Comparison of ENCODE assay signal across 21 mouse cellular contexts in the genomic region with DNA sequence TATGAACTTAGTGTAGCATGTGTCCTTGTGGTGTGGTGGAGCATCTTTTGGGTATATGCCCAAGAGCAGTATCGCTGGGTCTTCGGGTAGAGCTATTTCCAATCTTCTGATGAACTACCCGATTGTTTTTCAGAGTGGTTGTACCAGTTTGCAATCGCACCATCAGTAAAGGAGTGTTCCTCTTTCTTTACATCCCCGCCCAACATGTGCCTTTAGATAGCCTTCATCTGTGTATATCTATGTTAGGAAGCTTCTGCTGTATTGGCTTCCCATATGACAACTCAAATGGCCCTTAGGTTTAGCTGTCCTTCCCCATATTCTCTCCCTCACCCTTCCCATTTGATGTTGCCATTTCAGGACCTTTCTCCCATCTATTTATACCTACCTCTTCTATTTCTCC. TPM values are rescaled to one million over a fixed set of nuclear protein-coding genes. Genes with fewer than 3 reads are reported as not detected.
"Had no signal": no experiment of that assay in that cellular context is flagged by ENCODE, and none has a peak within 500 bp of the region (broad histone marks: within the 10 kb centered on the region; RNA-seq: fewer than 3 reads in every experiment).

No protein-coding gene starts in this region.

- ATAC-seq: lung, postnatal 0 days; midbrain, embryonic 13.5 days; midbrain, embryonic 15.5 days had no signal

- H3K4me3 ChIP-seq: lung, embryonic 15.5 days; midbrain, embryonic 13.5 days; midbrain, embryonic 15.5 days; neural tube, embryonic 12.5 days; stomach, embryonic 15.5 days had no signal

- H3K9me3 ChIP-seq: lung, embryonic 15.5 days; midbrain, embryonic 13.5 days; midbrain, embryonic 15.5 days; neural tube, embryonic 12.5 days; stomach, embryonic 15.5 days had no signal

- DNase-seq: lung, adult 18-20 months; lung, postnatal 14 days; lung, postnatal 36 days; right cerebral cortex, postnatal 14 days; thymus, adult 2 months; thymus, postnatal 25 days; thymus, postnatal 4 days had no signal

- H3K36me3 ChIP-seq: lung, embryonic 15.5 days; midbrain, embryonic 13.5 days; midbrain, embryonic 15.5 days; neural tube, embryonic 12.5 days; stomach, embryonic 15.5 days had no signal

- H3K4me1 ChIP-seq: lung, embryonic 15.5 days; midbrain, embryonic 13.5 days; midbrain, embryonic 15.5 days; neural tube, embryonic 12.5 days; stomach, embryonic 15.5 days had no signal

- H3K9ac ChIP-seq: lung, embryonic 15.5 days; midbrain, embryonic 13.5 days; midbrain, embryonic 15.5 days; neural tube, embryonic 12.5 days; stomach, embryonic 15.5 days had no signal

- H3K27ac ChIP-seq: lung, embryonic 15.5 days; macrophage; midbrain, embryonic 13.5 days; midbrain, embryonic 15.5 days; neural tube, embryonic 12.5 days; stomach, embryonic 15.5 days; stomach, postnatal 0 days had no signal

- H3K4me2 ChIP-seq: lung, embryonic 15.5 days; midbrain, embryonic 11.5 days; midbrain, embryonic 13.5 days; midbrain, embryonic 15.5 days; neural tube, embryonic 12.5 days; stomach, embryonic 15.5 days had no signal

- H3K27me3 ChIP-seq: lung, embryonic 15.5 days; midbrain, embryonic 13.5 days; midbrain, embryonic 15.5 days; neural tube, embryonic 12.5 days; stomach, embryonic 15.5 days had no signal

RNA-seq across cellular contexts. Expression of gene Trim43a, which starts 46.6 kb away (rescaled TPM):
- total RNA-seq: megakaryocyte, adult 5-6 weeks; midbrain, postnatal 0 days; monocyte, adult 5-6 weeks; neutrophil, adult 5-6 weeks had no signal
- polyA plus RNA-seq: lung, postnatal 0 days; macrophage; midbrain, embryonic 11.5 days; spleen, adult 2 months had no signal
